Mouse (Mus musculus) olfactory bulb, adult 2 months (tissue): ENCODE results near the gene Nfic.

Experiments used
- CTCF ChIP-seq: fragments of 200-500 bp; IDR thresholded peaks from 2 replicates; pipeline ENCODE4 v1.5.1; 2012; ENCODE audit warnings: low read depth, mild to moderate bottlenecking, low read length, moderate library complexity; ENCODE audit not compliant: insufficient read depth
- POLR2A ChIP-seq: fragments of 200-500 bp; IDR thresholded peaks from 2 replicates; pipeline ENCODE4 v1.6.1; 2012; ENCODE audit warnings: mild to moderate bottlenecking, low read depth, low read length, moderate library complexity; ENCODE audit not compliant: insufficient read depth

DNA sequence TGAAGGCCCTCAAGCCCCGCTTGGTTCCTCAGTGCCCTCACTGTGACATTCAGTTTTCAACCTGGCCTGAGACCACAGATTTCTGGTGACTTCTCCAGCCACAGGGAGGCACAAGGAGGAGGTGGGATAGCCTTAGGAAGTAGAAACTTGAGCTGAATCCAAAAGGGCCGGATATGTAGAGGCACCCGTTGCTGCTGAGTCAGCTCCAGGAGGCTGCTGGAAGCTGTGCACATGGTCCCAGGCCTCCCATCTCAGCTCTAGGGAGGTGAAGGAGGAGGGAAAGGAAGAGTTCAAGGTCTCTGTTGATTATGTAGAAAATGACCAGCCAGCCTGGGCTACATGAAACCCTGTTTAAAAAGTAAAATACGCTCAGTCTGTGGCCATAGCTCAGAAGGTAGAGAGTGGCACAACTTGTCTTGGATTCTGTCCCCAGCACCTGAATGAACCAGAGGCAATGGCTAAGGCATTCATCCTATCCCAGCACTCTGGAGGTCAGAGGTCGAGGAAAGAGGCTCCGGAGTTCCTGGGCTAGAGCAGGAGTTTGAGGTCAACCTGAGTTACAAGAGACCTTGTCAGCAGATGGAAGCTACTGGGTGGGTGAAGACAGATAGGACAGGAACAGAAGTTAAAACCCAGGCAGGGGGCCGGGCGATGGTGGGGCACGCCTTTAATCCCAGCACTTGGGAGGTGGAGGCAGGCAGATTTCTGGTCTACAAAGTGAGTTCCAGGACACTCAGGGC is 100.5 kb downstream of the Nfic start:
- TF ChIP-seq CTCF (no peak), POLR2A (no peak)
